Mouse (Mus musculus) neural tube, embryonic 12.5 days (tissue): Measurements from ENCODE around the gene Olfr455. TPM values are rescaled to one million over a fixed set of nuclear protein-coding genes. Genes with fewer than 3 reads are reported as not detected.

Experiments used
- ATAC-seq: fragments of 200-750 bp; cut with Nextera tagmentation; 2 replicates; pipeline ENCODE4 v1.8.0; 2017; ENCODE audit warnings: low read depth, mild to moderate bottlenecking, moderate TSS enrichment, moderate library complexity; ENCODE audit not compliant: low FRiP score
- H3K27ac ChIP-seq: fragments of 300-500 bp; sonication (generic); 2 replicates; pipeline ENCODE4 v1.5.1; 2016
- H3K27me3 ChIP-seq: fragments of 300-500 bp; sonication (generic); replicated peaks from 2 replicates; pipeline ENCODE4 v1.6.1; 2016; ENCODE audit warnings: mild to moderate bottlenecking
- H3K36me3 ChIP-seq: fragments of 300-500 bp; sonication (generic); 2 replicates; pipeline ENCODE4 v1.6.1; 2016; ENCODE audit warnings: mild to moderate bottlenecking
- H3K4me1 ChIP-seq: fragments of 300-500 bp; sonication (generic); 2 replicates; pipeline ENCODE4 v1.6.1; 2016
- H3K4me2 ChIP-seq: fragments of 300-500 bp; sonication (generic); replicated peaks from 2 replicates; pipeline ENCODE4 v1.6.1; 2016; ENCODE audit warnings: mild to moderate bottlenecking
- H3K4me3 ChIP-seq: fragments of 300-500 bp; sonication (generic); 2 replicates; pipeline ENCODE4 v1.5.1; 2016
- H3K9ac ChIP-seq: fragments of 300-500 bp; sonication (generic); 2 replicates; pipeline ENCODE4 v1.6.1; 2016; ENCODE audit warnings: mild to moderate bottlenecking
- H3K9me3 ChIP-seq: fragments of 300-500 bp; sonication (generic); 2 replicates; pipeline ENCODE4 v1.6.1; 2016; ENCODE audit warnings: mild to moderate bottlenecking
- WGBS: fragments of 180-500 bp; shearing (Covaris S2); methylation state at CpG from one replicate; pipeline ENCODE4 v1.1.7; 2016; 5-methylcytosine and 5-hydroxymethylcytosine counted together
- polyA plus RNA-seq: library from polyadenylated mRNA; unstranded; fragments of >200 nt; fragmentation: Nextera tagmentation; extraction: Ambion mirVana; gene quantifications from 2 replicates; pipeline ENCODE4 v1.2.1, GENCODE M21; 2016

Olfr455 gene
- polyA plus RNA-seq = not detected in 2 replicates

DNA sequence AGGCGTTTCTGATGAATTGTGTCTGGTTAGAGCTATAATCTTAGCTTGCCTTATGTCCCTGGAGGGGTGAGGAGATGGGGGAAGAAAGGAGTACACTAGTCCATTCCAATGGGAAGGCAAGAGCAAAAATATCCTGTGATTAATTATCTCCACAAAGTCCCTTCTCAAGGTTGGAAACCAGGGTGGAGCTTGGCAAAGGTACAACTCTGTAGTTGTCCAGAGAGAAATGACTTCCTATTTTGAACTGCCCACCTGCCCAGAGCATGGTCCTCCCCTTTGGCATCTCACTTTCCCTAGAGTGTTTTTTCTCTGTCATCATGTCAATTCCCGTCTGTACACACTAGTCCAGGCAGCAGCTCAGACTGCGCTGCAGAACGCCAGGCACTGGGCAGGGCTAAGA is at the start of gene Olfr455:
Gene Olfr455 (minus strand): TSS at position 127 of the 400 bp plus-strand sequence.
- Histone ChIP-seq H3K4me2 (no peak within 1 kb of the TSS), H3K9ac (no peak within 1 kb of the TSS), H3K27me3 (no peaks in the 10 kb centered on the region), H3K27ac (no peak within 1 kb of the TSS), H3K36me3 (no peaks in the 10 kb centered on the region), H3K4me1 (no peaks in the 10 kb centered on the region), H3K9me3 (no peaks in the 10 kb centered on the region), H3K4me3 (no peak within 1 kb of the TSS)
- 88% methylated on average over 4 of the region's 4 CpGs for WGBS
- ATAC-seq = no peak

DNA sequence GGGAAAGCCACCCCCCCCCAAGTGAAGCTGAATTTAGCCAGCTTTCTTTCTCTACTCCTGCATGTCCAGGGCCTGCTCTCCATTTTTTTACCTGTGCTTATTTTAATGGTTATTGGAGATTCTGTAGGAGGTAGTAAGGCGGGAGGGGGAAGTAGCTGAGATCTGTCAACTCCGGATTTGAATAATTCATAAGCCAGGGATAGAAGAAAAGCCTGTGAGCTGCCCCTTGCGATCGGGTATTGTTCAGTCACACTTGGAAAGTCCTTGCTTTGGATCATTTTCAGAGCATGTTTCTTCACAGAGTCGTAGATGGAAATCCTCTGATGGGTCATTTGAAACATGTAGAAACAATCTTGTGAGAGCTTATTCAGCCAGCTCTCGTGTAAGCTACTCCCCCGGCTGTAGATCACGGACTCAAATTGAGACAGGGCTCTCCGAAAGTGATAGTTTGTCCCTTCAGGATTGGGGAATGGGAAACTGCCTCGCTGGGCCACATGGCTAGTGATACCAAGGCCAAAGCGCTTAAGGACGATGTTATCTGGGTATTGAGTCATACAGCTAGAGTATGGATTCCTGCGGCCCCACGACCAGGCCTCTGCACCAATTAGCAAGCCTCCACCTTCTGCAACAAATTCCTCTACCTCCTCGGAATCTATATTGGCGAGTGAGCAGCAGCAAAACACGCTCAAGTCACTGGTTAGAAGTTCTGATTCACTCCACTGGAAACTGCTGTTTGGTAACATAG is 45.9 kb upstream of the Olfr455 start:
- no peaks in the 10 kb centered on the region for H3K36me3 ChIP-seq
- WGBS = 75% methylated on average over 17 of the region's 17 CpGs
- no peaks in the 10 kb centered on the region for H3K4me1 ChIP-seq
- ATAC-seq = no peak
- H3K27me3 ChIP-seq = no peaks in the 10 kb centered on the region
- no peak overlapping the region for H3K4me2 ChIP-seq
- no peak overlapping the region for H3K4me3 ChIP-seq
- H3K9me3 ChIP-seq = no peaks in the 10 kb centered on the region
- no peak overlapping the region for H3K27ac ChIP-seq
- H3K9ac ChIP-seq = no peak overlapping the region

DNA sequence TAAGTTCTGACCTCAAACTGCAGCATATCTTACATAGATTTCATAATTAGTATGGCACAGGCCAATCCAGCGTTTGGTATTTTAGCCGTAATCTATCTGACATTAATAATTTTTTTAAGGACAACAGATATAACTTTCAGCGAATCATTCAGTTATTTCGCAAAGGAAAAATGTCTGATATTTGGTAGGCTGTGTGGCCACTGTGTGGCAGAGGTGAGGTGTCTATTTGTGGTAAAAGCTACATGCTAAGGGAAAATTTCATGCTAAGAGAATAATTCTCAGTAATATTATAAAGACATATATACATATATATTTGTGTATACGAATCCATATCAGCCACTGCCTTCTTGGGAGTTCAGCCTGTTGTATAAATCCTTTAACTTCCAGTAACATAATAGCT is 39.2 kb upstream of the Olfr455 start:
- H3K9me3 ChIP-seq = no peaks in the 10 kb centered on the region
- H3K4me3 ChIP-seq = no peak overlapping the region
- no peaks in the 10 kb centered on the region for H3K4me1 ChIP-seq

DNA sequence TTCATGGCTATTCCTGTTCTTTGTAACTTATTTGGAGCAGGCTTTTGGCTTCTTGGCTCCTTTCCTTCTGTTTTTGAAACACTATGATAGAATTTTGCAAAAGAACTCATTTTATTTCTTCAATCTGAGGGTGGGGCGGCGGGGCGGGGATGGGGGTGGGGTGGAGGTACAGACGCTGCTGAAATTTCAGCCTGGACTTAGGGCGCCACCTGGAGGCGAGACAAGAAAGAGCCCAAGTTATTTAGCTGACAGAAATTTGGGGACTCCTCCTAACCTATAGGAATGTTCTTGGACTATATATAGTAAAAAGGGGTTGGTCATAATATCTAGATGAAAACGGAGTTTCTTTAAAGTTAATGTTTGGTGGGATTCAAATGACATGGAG is 36.1 kb upstream of the Olfr455 start:
- no peak overlapping the region for H3K27ac ChIP-seq
- ATAC-seq = no peak
- no peaks in the 10 kb centered on the region for H3K9me3 ChIP-seq
- H3K4me1 ChIP-seq = no peaks in the 10 kb centered on the region
- no peak overlapping the region for H3K9ac ChIP-seq
- 1% methylated on average over 7 of the region's 7 CpGs for WGBS
- peak overlapping the region; percentile 32; the same call in 1 of the 2 replicates for H3K4me2 ChIP-seq
- H3K36me3 ChIP-seq = no peaks in the 10 kb centered on the region
- H3K27me3 ChIP-seq = no peaks in the 10 kb centered on the region
- H3K4me3 ChIP-seq = no peak overlapping the region

More for the DNA sequence above, 39.2 kb upstream of the Olfr455 start:
- WGBS = 88% methylated on average over 5 of the region's 5 CpGs
- no peak overlapping the region for H3K9ac ChIP-seq
- H3K36me3 ChIP-seq = no peaks in the 10 kb centered on the region
- H3K27ac ChIP-seq = no peak overlapping the region
- no peak for ATAC-seq
- H3K27me3 ChIP-seq = no peaks in the 10 kb centered on the region
- H3K4me2 ChIP-seq = no peak overlapping the region

DNA sequence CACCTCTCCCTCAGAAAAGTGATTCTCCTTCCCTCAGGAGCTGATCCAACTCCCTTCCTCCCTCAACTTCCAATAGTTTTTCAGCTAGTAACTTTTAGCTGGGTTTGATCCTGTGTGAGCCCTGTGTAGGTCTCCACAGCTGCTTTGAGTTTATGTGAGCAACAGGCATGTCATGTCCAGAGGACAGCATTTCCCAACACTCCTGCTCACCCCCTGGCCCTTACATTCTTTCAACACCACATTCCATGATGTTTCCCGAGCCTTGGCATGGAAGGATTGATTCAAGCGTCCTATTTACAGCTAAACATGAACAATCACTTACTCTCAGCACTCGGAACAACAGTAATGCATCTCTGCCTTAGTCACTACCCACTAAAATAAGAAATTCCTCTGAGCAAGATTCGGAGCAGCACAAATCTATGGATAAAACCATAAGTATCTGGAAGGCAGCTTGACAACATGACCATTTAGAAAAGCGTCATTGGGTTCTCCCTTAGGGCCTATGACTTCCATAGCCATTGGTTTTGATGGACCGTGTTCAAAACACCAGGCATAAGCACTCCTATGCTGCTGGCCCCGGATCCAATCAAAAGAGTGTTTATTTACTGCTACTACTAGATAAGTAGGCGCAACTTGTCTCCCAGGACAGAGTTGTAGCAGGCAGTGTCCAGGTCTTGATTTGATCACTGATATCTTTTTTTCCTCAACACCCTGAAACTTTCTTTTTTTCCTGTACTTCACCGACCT is 35.5 kb upstream of the Olfr455 start:
- Histone ChIP-seq H3K27ac (no peak overlapping the region), H3K4me1 (no peaks in the 10 kb centered on the region), H3K4me2 (peak overlapping the region; percentile 32; the same call in 1 of the 2 replicates), H3K4me3 (no peak overlapping the region), H3K27me3 (no peaks in the 10 kb centered on the region), H3K9me3 (no peaks in the 10 kb centered on the region), H3K36me3 (no peaks in the 10 kb centered on the region), H3K9ac (no peak overlapping the region)
- no peak for ATAC-seq
- WGBS = 64% methylated on average over 9 of the region's 9 CpGs

DNA sequence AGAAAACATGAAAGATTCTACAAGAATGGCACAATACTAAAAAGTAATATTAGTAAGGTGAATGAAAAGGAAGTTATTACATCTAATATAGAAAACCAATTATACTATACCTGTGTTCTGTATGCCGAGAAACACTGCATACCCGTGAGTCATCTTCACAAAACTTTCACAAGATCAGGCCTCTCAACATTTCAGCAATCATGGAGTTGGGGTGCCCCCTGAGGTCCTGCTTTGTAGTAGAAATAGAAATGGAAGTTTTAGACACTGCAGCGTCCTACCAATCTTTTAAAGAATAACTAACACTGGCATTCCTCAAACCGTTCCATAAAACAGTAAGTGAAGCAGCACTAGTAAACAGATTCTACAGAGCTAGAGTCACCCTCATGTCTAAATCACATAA is 31.3 kb upstream of the Olfr455 start:
- Histone ChIP-seq H3K36me3 (no peaks in the 10 kb centered on the region), H3K4me1 (no peaks in the 10 kb centered on the region), H3K9ac (no peak overlapping the region), H3K4me3 (no peak overlapping the region), H3K4me2 (no peak overlapping the region), H3K9me3 (no peaks in the 10 kb centered on the region), H3K27ac (no peak overlapping the region), H3K27me3 (no peaks in the 10 kb centered on the region)
- ATAC-seq = no peak
- 86% methylated on average over 4 of the region's 4 CpGs for WGBS

DNA sequence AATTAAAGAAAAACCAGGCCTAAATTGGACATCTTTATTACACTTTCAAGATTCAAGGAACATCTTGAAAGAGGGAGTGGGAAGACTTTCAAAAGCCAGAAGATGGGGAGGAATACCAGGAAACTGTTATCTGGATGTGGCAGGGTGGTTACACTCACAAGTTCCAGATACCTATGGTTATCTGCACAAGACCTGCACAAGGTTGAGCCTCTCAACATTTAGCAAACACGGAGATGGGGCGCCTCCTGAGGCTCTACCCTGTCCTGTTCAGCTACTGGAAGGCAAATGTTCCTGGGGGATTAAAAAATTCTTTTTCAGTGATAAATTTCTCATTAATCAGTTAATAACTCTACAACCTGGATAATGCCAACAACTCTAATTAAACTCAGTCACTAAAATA is 30.0 kb upstream of the Olfr455 start:
- H3K4me3 ChIP-seq = no peak overlapping the region
- no peak for ATAC-seq
- H3K9ac ChIP-seq = no peak overlapping the region
- WGBS = 82% methylated on average over 2 of the region's 2 CpGs
- H3K36me3 ChIP-seq = no peaks in the 10 kb centered on the region
- no peaks in the 10 kb centered on the region for H3K4me1 ChIP-seq
- no peaks in the 10 kb centered on the region for H3K27me3 ChIP-seq
- no peak overlapping the region for H3K27ac ChIP-seq
- no peaks in the 10 kb centered on the region for H3K9me3 ChIP-seq
- no peak overlapping the region for H3K4me2 ChIP-seq

DNA sequence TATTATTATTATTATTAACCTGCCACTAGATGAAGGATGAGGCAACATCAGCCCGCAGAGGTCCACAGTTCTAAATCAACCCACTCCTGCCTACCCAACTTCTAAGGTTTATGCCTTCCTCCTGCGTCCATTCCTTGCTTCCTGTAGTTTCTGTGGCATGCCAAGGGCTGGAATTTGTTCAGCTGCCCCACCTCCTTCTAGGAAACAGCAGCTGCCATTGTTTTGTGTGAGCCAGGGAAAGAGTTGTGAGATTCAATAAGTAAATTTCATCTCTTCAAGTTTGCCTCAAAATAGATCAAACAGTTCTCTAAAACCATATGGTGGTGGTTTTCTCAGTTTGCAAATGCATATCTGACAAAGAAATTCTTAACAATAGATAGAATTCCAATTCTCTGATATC is 20.8 kb upstream of the Olfr455 start:
- 80% methylated on average over 2 of the region's 2 CpGs for WGBS
- Histone ChIP-seq H3K4me3 (no peak overlapping the region), H3K9ac (no peak overlapping the region), H3K27ac (no peak overlapping the region), H3K27me3 (no peaks in the 10 kb centered on the region), H3K4me1 (no peaks in the 10 kb centered on the region), H3K4me2 (no peak overlapping the region), H3K9me3 (no peaks in the 10 kb centered on the region), H3K36me3 (no peaks in the 10 kb centered on the region)
- ATAC-seq = no peak

DNA sequence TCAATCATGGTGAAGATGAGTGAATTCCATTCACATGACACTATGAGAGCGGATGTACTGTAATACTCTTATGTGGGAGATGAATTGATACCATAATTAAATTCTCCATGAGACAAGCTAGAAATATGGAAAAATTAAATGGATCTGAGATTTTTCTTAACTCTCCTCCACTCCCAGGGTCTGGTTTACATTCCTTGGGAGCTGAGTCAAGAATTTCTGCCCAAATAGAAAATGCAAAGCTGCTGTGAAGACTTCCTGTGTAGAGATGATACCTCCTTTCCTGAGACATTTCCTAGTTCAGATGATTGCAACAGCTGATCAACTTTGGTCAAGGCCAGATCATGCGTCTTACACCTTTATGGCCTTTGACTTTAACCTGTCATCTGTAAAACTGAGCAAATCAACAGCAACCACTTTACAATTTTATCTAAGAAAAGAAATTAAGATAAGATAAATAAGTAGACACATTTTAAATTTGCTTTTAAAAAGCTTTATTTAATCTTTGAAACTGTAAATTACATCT is 18.8 kb upstream of the Olfr455 start:
- no peak overlapping the region for H3K9ac ChIP-seq
- H3K4me2 ChIP-seq = no peak overlapping the region
- no peaks in the 10 kb centered on the region for H3K27me3 ChIP-seq
- no peaks in the 10 kb centered on the region for H3K9me3 ChIP-seq
- no peaks in the 10 kb centered on the region for H3K4me1 ChIP-seq
- no peaks in the 10 kb centered on the region for H3K36me3 ChIP-seq
- 89% methylated on average over 2 of the region's 2 CpGs for WGBS
- H3K27ac ChIP-seq = no peak overlapping the region
- no peak for ATAC-seq
- H3K4me3 ChIP-seq = no peak overlapping the region

DNA sequence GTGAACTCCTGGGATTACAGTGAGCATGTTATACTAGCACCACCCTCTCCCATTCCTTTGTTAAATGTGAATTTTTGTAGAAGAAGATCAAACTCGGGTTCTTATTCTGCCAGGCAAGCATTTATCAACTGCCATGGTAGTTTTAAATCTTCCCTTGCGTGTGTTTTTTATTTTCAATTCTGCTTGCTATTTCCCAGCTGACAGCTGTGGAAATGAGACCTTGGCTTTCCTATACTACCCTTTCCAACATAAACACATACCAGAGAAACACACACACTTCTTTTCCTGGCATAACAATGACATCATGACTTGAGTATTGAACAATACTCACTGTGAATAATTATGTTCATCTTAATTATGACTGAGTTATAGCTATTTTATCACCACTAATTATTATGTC is 14.9 kb upstream of the Olfr455 start:
- H3K9me3 ChIP-seq = no peaks in the 10 kb centered on the region
- no peak for ATAC-seq
- H3K36me3 ChIP-seq = no peaks in the 10 kb centered on the region
- WGBS = 87% methylated on average over 2 of the region's 2 CpGs
- no peaks in the 10 kb centered on the region for H3K27me3 ChIP-seq
- H3K27ac ChIP-seq = no peak overlapping the region
- H3K4me1 ChIP-seq = no peaks in the 10 kb centered on the region
- H3K4me3 ChIP-seq = no peak overlapping the region
- H3K9ac ChIP-seq = no peak overlapping the region
- no peak overlapping the region for H3K4me2 ChIP-seq

DNA sequence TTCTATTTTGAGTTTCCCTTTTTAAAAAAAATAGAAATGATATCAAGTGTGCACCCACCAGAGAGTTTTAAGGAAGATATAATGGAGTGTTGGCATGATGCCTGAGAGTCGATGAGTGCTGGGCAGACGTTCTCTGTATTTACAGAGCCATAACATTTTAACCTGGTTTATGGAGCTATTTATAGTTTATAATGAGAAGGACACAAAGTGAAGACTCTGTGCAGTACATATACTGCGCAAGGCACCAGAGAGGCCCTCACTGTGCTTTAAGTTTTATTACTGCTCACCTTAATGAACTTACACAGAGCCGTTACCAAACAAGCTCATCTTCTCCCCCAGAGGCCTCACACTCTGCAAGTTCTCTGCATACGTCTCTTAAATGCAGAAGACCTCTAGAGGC is 13.5 kb upstream of the Olfr455 start:
- WGBS = 73% methylated on average over 5 of the region's 5 CpGs
- no peak overlapping the region for H3K4me3 ChIP-seq
- no peaks in the 10 kb centered on the region for H3K27me3 ChIP-seq
- H3K9me3 ChIP-seq = no peaks in the 10 kb centered on the region
- no peak overlapping the region for H3K27ac ChIP-seq
- no peaks in the 10 kb centered on the region for H3K4me1 ChIP-seq
- H3K9ac ChIP-seq = no peak overlapping the region
- H3K4me2 ChIP-seq = no peak overlapping the region
- H3K36me3 ChIP-seq = no peaks in the 10 kb centered on the region
- ATAC-seq = no peak

DNA sequence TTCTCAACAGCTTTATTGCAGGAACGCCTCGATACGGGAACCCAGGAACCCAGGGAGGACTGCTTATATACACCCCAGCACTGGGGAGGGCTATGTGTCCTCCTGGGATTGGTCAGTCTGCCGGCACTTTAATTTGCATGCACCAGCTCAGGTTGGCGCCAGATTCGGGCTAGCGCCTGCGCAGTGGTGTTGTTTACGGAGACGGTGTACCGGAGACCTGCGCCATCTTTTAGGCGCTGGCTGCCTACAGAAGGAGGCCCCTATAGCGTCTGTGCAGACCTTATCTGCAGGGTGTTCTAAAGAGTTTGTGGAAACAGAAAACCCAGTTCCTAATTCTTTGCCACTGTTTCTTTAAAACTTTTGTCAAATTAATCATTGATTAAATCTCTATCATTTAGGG is 11.3 kb upstream of the Olfr455 start:
- Histone ChIP-seq H3K4me1 (no peaks in the 10 kb centered on the region), H3K27ac (no peak overlapping the region), H3K4me2 (no peak overlapping the region), H3K36me3 (no peaks in the 10 kb centered on the region), H3K9me3 (no peaks in the 10 kb centered on the region), H3K4me3 (no peak overlapping the region), H3K9ac (no peak overlapping the region), H3K27me3 (no peaks in the 10 kb centered on the region)
- no peak for ATAC-seq
- 96% methylated on average over 14 of the region's 14 CpGs for WGBS
